Mouse (Mus musculus): Measurements from ENCODE around the gene 4930558C23Rik.
"Not testable (repeated sequence)": the region's sequence is repeated elsewhere in the genome, so short reads cannot be mapped to it uniquely, and the experiment has no call there.

DNA sequence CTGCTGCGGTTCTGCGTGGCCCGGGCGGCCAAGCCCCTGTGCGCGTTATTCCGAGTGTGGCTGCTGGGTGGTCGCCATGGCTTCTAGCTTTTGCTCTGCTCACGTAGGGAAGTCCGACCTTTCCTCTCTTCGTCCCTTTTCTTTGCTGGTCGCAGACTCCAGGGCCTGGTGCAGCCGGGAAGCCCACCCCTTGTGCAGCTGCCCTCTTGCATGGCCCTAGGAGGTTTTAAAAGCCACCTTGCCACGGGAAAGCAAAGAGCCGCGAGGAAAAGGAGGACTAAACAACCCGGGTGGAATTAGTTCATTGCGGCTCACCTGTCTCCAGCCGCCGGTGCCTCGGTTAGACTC, 25.2 kb upstream of the 4930558C23Rik start:
- TF ChIP-seq POLR2A (IDR thresholded peaks at IDR 0.05; ENCODE audit: extremely low read depth, insufficient read depth, low read length); CTCF (IDR thresholded peaks at IDR 0.05; ENCODE audit: low read depth, low read length): not testable (repeated sequence)

Measured in liver, adult 2 months (tissue).